In genomic region chr11:100887236-100887635, GRCm38 (mm10) we compare ENCODE assay signal across 1 mouse cellular context.
TF ChIP-seq lines count a peak whose summit lies in the region.

No protein-coding gene starts in this region.

TF ChIP-seq in MEL, 35 proteins besides CTCF, POLR2A, EP300 and RAD21:
- TF ChIP-seq GATA1 (IDR thresholded peaks at IDR 0.05; ENCODE audit: low read depth, low read length), result no peak
- no peak for TF ChIP-seq ZC3H11A (IDR thresholded peaks at IDR 0.05; ENCODE audit: low read depth, low read length)
- no peak for TF ChIP-seq CHD1 (IDR thresholded peaks at IDR 0.05; ENCODE audit: low read depth, low read length)
- no peak for TF ChIP-seq ELF1 (IDR thresholded peaks at IDR 0.05; ENCODE audit: low read depth, low read length)
- TF ChIP-seq POLR2AphosphoS5 (IDR thresholded peaks at IDR 0.05; ENCODE audit: borderline replicate concordance, low read depth, low read length), result no peak
- no peak for TF ChIP-seq TAL1 (IDR thresholded peaks at IDR 0.05; ENCODE audit: low read length)
- no peak for TF ChIP-seq GABPA (IDR thresholded peaks at IDR 0.05; ENCODE audit: low read depth, low read length)
- TF ChIP-seq MAFK (IDR thresholded peaks at IDR 0.05; ENCODE audit: borderline replicate concordance, low read depth, low read length), result no peak
- TF ChIP-seq MEF2A (IDR thresholded peaks at IDR 0.05; ENCODE audit: extremely low read depth, insufficient replicate concordance, low read depth, low read length, poor library complexity, severe bottlenecking), result no peak
- no peak for TF ChIP-seq MAX (IDR thresholded peaks at IDR 0.05; ENCODE audit: low read length)
- no peak for TF ChIP-seq BHLHE40 (IDR thresholded peaks at IDR 0.05; ENCODE audit: borderline replicate concordance, low read depth, low read length)
- TF ChIP-seq HCFC1 (IDR thresholded peaks at IDR 0.05; ENCODE audit: low read depth, low read length), result no peak
- TF ChIP-seq JUND (IDR thresholded peaks at IDR 0.05; ENCODE audit: low read depth, low read length), result no peak
- no peak for TF ChIP-seq ETS1 (IDR thresholded peaks at IDR 0.05; ENCODE audit: low read depth, low read length)
